Mouse (Mus musculus) ES-E14 (cell line): ENCODE results near the gene 2310061I04Rik.

ENCODE experiments used
- CHD2 ChIP-seq: IDR thresholded peaks from 2 replicates; pipeline ENCODE4 v1.6.1; 2014; ENCODE audit warnings: mild to moderate bottlenecking, low read depth, low read length, inconsistent platforms
- HCFC1 ChIP-seq: IDR thresholded peaks from 2 replicates; pipeline ENCODE4 v1.6.1; 2012; ENCODE audit warnings: low read length, inconsistent platforms, borderline replicate concordance; ENCODE audit not compliant: insufficient read depth
- MAFK ChIP-seq: IDR thresholded peaks from 2 replicates; pipeline ENCODE4 v1.6.1; 2014; ENCODE audit warnings: mild to moderate bottlenecking, low read depth, low read length, inconsistent platforms; ENCODE audit not compliant: insufficient read depth
- ZNF384 ChIP-seq: IDR thresholded peaks from 2 replicates; pipeline ENCODE4 v1.6.1; 2012; ENCODE audit warnings: low read depth, low read length, inconsistent platforms

- TF ChIP-seq ZNF384: no peak
- TF ChIP-seq CHD2: no peak
- TF ChIP-seq MAFK: no peak
- no peak for TF ChIP-seq HCFC1
Observed at GRCm38 (mm10) chr17:35868961-35869345, 28.3 kb downstream of the 2310061I04Rik start.
